Mouse (Mus musculus): ENCODE measurements around the gene Galnt15. TPM values are rescaled to one million over a fixed set of nuclear protein-coding genes. Genes with fewer than 3 reads are reported as not detected.
A peak's percentile ranks its signal among the peaks of the same experiment; 100 is the strongest.

The Galnt15 gene
- total RNA-seq (2015; ENCODE audit: low replicate concordance) (not detected in 2 replicates), total RNA-seq (2017; ENCODE audit: low replicate concordance) (0.09 TPM in 1 of 2 replicates, not detected in the other)

DNA sequence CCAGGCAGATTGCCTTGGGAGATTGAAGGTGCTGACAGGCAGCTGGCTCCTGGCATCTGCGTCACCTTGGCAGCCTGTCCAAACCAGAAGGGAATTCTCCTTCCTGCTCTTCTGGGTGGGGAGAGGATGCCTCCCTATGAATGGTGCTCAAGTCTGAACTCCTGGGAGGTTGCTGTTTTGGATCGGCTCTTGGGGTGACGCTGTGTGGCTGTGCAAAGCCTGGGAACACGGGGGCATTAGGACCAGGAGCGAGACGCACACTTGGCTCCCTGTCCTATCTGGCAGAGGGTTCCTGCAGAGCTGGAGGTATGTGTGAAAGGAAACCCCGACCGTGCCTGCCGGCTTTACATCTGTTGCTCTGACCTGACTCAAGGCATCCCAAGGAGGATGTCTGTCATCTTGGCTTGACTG, at the start of gene Galnt15:
Galnt15 (plus strand) TSS at position 309 of the 411 bp plus-strand sequence.
- no peak for ATAC-seq (replicated peaks; ENCODE audit: low FRiP score, poor library complexity, severe bottlenecking)

DNA sequence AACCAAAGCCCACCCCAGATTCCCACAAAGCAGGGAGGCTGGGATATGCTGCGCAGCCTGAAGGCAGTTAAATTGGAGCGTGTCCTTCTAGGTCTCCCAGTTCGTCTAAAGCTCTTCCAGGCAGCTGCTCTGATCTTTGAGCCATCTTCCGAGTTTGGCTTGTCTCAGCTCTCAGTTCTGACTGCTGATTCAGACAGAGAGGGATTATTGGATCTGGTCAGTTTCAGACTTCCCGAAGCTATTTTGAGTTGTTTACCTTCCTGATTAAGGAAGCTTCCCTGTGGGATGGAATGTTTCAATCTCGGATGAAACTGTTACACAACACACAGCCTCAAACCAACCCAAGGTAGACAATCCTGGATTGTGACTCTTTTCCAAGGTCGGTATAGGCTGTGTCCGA, 34.8 kb upstream of the Galnt15 start:
- no peak for ATAC-seq (replicated peaks; ENCODE audit: low FRiP score, poor library complexity, severe bottlenecking)

DNA sequence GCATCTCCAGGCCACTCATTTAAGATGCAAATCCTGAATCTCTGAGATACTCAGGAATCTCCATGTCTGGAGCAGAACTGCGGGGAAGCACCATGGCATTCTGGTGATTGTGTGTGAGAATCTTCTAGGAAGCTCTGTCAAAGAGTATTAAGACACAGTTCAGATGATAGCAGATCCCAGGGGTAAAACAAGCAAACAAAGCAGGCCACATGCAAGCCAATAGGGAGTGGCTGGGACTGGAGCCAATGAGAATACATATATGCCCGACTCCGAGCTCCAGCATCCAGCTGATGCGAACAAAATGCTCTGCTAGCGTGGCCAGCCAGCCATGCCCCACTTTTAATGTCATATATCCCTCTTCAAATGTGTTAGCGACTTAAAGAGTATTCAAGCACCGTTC, 27.8 kb upstream of the Galnt15 start:
- no peak for ATAC-seq (replicated peaks; ENCODE audit: low FRiP score, poor library complexity, severe bottlenecking)

DNA sequence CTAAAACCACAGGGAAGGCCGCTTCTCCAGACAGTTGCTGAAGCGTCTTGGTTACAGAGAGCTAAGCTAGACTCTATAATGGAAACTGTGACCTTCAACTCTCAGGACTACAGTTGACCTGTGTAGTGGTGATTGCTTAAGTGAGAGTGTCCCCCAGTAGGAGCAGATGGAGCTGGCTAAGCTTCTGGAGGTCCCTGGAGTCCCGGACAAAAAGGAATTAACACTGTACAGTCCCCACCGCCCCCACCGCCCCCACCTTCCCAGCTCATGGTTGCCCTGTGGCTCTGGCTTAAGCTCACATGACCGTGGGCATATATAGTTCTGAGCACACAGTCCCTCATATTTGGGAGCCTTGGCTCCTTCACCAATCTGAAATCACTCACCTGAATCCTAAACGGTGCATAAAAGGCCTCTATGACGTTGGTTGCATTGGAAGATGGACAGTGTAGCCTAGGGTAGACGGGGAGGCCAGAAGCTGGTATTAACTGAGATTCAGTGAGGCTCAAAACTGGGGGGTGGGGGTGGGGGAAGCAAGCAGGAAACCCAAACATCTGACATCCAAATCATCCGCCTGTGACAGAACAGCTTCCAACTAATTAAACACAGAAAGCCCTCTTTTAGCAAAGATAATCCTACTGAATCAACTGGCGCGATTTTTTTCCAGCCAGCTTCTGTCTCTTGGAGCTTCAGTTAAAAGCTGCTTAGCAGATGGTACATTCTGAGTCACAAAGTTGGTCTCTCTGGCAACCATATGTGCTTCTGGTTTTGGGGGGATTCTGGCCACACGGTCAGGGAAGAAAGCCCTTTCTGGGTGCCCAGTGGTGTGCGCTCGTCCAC, 26.1 kb upstream of the Galnt15 start:
- no peak for ATAC-seq (replicated peaks; ENCODE audit: low FRiP score, poor library complexity, severe bottlenecking)

DNA sequence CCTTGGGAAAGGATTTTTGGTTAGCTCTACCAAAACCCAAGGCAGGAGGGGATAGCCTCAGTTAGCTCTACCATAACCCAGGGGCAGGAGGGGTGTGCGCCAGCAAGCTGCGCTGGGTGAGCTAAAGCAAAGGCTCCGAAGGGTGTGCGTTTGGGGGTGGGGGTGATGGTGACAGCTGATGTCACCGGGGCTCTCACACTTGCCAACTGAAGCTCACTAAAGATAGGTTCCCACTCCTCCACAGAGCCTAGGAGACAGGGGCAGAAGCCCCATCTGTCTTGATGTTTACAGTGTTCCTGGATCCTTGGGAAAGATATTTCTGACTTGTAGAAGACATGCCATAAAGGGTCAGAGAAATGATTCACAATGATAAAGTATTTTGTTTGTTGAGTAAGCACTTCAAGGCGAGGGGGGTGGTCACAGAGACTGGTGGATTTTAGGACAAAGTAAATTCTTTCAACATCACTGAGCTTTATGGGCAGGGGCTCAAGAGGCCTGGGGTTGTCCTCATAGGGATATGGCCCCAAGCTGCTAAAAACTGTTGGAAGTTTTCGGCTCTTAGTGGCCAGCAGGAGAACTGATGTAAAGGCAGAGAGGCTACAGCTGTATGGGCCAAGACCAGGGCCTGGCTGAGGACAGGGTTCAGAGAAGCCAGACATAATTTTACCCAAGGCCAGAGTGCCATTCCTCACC, 24.7 kb upstream of the Galnt15 start:
- ATAC-seq (replicated peaks; ENCODE audit: low FRiP score, poor library complexity, severe bottlenecking), result no peak

DNA sequence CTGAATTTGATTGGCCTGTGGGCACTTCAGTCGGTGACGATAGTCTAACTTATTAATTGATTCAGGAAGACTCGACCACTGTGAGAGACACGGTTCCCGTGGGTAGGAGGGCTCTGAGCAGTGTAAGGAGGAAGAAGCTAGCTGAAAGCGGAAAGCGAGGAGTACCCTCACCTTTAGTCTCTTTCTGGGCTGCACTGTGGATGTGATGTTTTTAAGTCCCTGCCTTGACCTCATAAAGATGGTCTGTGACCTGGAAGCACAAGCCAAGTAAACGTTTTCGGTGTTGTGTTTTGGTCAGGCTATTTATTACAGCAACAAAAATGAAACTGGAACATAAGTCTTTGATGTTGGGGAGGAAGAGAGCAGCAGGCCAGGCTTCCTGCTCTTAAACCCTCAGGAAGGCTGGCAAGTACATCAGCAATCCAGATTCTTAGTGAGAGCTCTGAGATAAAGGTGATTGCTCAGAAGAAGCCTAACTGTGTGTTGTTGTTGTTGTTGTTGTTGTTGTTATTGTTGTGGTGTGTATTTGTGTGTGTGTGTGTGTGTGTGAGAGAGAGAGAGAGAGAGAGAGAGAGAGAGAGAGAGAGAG, 23.0 kb upstream of the Galnt15 start:
- no peak for ATAC-seq (replicated peaks; ENCODE audit: low FRiP score, poor library complexity, severe bottlenecking)

DNA sequence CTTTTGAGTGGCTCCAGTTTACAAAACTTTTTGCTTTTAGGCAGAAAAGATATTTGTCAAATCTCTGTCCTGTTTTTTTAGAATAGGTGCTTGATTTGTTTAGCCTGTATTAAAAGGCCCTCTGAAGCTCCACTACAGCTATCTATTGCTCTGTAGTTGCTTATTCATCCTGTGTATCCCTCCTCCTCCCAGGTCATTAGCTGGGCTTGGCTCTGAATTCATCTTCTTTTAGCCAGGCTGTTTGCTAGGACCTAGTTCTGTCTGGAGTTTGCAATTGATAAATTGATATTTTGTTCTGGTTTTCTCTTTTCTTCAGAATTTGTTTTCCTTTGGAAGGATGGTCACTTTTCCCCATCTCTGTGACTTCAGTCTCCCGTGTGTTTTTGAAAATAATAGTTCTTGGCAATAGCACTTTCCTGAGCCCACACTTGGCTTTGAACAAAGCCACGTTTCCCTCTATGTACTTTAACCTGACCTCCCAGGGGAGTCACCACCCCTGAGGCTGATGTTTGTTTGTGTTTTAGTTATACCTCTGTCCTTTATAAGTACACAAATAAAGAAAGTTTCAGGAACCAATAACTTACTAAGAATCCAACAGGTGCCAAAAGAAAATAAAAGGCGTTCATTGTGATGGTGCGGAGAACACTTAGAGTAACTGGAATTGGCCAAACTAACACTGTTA, 21.0 kb upstream of the Galnt15 start:
- no peak for ATAC-seq (replicated peaks; ENCODE audit: low FRiP score, poor library complexity, severe bottlenecking)

DNA sequence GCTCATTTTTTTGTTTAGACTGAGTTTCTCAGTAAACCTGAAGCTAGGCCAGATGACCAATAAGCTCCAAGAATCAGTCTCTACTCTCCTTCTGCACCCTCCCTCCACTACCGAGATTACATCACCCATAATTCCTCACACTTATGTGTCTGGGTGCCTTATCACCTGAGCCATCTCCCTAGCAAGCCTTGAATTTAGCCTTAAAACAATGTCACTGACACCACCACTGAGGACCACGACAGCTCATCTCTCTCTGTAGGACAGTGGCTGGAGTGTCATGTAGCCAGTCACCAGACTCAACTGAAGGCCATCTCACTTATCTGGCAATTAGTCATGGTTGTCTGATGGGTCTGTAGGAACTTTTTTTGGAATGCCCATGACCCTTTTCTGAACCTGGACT, 19.1 kb upstream of the Galnt15 start:
- ATAC-seq (replicated peaks; ENCODE audit: low FRiP score, poor library complexity, severe bottlenecking), result no peak

DNA sequence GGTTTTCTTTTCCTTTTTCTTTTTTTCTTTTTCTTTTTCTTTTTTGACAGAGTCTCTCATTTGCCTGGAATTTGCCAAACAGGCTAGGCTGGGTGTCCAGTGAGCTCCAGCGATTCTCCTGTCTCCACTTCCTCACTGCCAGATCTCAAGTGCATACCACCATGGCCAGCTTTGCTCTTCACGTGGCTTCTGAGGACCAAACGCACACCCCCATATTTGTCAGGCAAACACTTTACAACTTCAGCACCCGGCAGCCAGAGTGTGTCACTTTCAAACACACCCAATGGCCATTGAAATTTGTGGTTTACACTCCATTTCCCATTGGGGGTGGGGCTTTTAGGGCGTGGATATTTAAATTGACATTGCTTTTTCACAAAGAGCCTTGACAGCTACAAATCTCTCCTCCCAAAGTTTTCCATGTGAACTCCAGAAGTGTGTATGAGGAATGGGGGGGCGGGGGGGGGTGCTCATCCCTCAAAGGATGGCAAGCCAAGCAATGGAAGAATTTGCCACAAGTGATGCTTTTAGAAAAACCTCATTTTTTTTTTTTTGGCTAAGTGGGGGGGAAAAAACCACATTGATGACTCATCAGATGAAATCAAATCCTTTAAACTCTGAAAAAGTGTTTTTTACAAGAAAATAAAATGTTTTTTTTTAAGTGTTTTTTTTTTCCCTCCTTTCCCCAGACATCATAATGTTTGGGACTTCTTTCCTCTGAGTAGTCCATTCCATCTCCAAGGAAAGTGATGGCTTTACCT, 17.1 kb upstream of the Galnt15 start:
- ATAC-seq (replicated peaks; ENCODE audit: low FRiP score, poor library complexity, severe bottlenecking), result no peak

DNA sequence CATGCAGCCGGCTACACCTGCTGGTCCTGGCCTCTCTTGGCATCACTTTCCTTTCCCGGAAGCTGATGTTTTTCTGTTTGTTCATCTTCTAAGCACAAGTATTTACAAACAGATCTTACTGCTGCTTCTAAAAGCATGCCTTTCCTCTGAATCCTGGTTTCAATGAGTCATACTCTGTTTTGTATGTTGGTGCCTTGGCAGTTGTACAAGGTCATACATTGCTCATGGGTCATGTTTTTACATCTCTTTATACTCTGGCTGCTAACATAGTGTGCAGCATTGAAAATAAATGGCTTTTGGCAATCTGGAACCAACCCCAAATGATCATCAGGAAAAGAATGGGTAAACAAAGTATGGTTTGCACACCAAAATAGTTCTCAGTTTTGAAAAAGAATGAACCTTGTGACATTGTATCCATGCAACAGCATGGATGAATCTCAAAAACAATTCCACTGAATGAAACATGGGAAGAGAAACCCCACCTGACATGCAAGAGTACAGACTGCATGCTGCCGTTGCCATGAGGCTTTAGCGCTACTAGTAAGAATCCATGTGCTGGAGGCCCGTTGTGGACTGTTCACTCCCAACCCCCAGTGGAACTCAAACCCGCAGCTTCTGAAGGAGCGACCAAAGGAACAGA, 13.5 kb upstream of the Galnt15 start:
- no peak for ATAC-seq (replicated peaks; ENCODE audit: low FRiP score, poor library complexity, severe bottlenecking)

DNA sequence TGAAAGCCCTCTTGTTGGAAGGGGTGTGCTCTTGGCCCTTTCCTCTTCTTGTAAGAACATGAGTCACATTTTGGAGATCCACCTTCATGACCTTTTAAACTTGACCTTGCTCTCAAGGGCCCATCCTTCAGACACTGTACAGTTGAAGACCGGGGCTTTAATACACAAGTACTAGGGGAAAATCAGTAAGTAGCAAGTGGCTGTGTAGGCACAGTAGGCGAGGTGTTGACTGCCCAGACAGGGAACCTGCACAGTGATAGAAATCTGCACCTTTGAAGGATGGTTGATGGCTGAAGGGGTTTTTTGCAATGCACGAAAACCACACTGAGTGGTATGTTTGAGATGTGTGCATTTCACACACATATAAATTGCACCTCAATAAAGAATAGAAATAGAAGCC, 12.3 kb upstream of the Galnt15 start:
- ATAC-seq (replicated peaks; ENCODE audit: low FRiP score, poor library complexity, severe bottlenecking), result no peak

DNA sequence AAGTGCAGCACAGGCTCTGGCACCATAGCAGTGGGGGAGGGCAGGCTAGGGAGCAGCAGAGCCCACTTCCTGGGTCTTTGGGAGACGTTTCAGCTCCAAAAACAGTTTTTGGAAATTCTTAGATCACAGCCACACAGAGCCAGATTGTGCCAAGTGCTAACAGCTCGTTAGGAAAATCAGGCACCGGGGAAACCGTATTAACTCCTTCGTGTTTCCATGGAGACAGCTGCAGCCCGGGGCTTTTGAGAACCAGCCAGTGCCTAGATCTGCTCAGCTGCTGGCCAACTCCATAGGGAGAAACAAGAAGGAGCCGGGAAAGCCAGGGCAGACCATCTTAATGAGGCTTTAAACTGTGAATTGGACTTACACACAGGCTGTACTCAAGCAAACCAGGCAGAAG, 11.9 kb upstream of the Galnt15 start:
- no peak for ATAC-seq (replicated peaks; ENCODE audit: low FRiP score, poor library complexity, severe bottlenecking)

DNA sequence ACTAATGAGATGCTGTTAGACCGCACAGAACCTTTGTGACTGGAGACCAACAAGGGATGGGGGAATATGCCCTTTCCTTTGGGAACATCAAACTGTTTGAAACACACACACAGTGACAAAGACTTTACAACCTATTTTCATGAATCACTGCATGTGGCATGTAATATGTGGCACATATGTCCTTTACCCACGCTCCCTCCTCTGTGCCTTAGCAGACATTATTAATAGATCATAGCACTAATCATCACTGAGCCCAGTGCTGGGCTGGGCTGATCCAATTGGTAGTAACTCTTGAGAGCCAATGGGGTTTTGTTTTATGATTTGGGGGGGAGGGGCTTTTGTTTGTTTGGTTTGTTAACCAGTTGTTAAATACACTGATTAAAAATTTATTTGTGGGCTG, 11.3 kb upstream of the Galnt15 start:
- ATAC-seq (replicated peaks; ENCODE audit: low FRiP score, poor library complexity, severe bottlenecking), result no peak

DNA sequence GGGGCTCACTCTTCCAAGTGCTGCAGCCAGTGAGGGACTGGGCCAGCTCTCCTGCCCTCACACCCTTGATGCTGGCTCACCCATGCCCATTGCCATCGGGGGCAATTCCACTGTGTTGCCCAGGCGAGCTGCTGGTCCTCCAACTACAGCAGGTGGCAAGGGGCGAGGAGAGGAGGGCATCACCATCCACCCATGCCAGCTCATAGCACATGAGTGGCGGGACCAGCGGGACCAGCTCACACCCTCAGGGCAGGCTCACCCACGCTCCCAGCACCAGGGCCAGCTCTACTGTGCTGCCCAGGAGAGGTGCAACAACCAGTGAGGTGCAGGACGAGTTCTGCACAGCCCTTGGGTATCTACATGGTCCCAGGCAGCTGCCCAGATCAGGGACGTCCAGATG, 9.7 kb upstream of the Galnt15 start:
- no peak for ATAC-seq (replicated peaks; ENCODE audit: low FRiP score, poor library complexity, severe bottlenecking)

DNA sequence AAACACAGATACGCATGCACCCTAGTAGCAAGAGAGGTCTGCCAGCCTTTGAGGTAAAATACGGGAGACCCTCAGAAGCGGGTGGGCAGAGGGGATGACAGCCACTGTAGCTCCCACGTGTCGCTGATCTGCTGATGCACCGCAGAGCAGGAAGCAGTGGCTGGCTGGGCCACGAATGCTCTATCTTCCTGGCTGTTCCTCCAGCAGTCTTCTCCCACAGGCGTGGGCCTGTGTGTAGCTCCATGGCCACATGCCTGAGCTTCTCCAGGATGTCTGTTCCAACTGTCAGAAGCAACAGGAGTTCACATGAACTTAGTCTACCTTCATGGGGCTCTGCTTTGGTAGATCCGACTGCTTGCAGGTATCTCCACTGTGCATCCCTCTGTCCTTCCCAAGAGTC, 6.8 kb upstream of the Galnt15 start:
- no peak for ATAC-seq (replicated peaks; ENCODE audit: low FRiP score, poor library complexity, severe bottlenecking)

DNA sequence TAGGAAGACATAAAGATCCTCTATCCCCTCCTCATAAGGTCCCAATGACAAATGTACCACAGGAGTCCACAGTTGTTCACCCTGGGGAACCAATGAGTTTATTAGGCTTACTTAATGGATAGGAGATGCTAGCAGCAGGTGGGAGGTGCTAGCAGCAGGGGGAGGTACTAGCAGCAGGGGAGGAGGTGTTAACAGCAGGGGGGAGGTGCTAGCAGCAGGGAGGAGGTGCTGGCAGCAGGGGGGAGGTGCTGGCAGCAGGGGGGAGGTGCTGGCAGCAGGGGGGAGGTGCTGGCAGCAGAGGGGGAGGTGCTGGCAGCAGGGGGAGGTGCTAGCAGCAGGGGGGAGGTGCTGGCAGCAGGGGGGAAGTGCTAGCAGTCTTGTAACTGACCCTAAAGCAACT, 6.3 kb upstream of the Galnt15 start:
- ATAC-seq (replicated peaks; ENCODE audit: low FRiP score, poor library complexity, severe bottlenecking), result peak; percentile 37; the same call in 1 of the 2 replicates

DNA sequence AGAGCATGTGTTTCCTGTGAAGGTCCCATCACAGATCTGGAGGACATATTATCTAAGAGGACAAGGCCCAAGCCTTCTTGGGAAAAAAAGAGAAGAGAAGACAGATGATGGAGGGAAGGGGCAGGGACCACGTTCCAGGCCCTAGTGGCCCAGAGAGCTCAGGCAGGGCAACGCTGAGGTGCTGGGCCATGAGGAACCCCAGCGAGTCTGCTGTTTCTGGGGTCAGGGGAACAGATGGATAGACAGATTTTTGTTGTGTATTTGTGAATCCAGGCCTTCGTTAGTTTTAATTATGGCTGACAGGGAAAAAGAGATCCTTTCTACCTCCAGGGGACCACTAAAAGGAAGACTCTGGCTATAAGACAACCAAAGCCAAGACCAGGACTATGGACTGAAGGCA, 4.9 kb upstream of the Galnt15 start:
- ATAC-seq (replicated peaks; ENCODE audit: low FRiP score, poor library complexity, severe bottlenecking), result no peak

DNA sequence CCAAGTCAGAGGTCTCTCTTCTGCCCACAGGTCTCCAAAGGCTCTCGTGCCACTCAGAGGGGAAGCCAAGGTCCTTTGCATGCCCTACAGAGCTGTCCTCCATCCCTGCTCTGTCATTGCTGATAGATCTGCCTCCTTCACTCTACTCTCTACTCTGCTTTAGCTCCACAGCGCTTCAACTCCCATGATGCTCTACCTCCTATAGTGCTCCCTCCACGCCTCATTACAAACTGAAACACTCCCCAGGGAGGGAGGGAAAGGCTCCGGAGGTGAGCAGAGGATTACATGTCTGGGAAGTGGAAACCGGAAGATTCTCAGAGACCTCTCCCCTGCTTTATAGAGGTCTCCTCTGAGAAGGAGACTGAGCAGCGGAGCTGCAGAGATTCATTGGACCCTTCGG, 1.6 kb upstream of the Galnt15 start:
- no peak for ATAC-seq (replicated peaks; ENCODE audit: low FRiP score, poor library complexity, severe bottlenecking)

DNA sequence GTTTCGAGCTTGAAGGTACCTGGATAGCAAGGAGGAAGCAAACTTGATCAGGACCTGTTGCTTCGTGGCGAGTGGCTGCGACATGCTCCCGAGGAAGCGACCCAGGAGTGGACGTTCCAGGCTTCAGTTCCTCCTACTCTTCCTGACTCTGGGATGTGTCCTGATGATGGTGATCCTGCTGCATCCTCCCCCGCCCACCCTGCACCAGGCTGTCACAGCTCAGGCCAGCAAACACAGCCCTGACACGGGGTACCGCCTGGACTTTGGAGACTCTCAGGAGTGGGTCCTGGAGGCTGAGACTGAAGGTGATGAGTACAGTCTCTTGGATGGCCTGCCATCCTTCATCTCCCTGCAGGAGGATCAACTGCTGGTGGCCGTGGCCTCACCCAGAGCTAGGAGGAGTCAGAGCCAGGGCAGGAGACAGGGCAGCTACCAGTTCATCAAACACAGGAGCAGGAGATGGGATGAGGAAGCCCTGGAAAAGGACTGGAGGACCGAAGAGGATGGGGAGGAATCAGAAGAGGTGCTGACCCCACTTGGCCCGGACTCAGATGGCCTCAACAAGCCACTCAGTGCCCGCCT, 713 bp downstream of the Galnt15 start:
- no peak for ATAC-seq (replicated peaks; ENCODE audit: low FRiP score, poor library complexity, severe bottlenecking)
